Mouse (Mus musculus) spleen, embryonic (tissue): ENCODE results near the gene Ttn.

ENCODE experiments used
- CTCF ChIA-PET: fragments of 350-600 bp; sonication (Branson Sonifier 250); formaldehyde crosslinking; loops from one replicate; lab custom pipeline; 2022; lab: Charles Lee

Gene Ttn

GRCm38 (mm10) chr2:76708512-76708911 lies 273.8 kb downstream of the Ttn start:
- CTCF ChIA-PET = no interaction called here

GRCm38 (mm10) chr2:76705655-76706054 lies 276.7 kb downstream of the Ttn start:
- CTCF ChIA-PET = no interaction called here

- CTCF ChIA-PET = no interaction called here
These were observed 279.6 kb downstream of the Ttn start for GRCm38 (mm10) chr2:76702751-76703150.

GRCm38 (mm10) chr2:76702188-76702587 lies 280.2 kb downstream of the Ttn start:
- CTCF ChIA-PET = no interaction called here

- CTCF ChIA-PET = no interaction called here
These were observed 287.1 kb downstream of the Ttn start for GRCm38 (mm10) chr2:76695290-76695689.

- CTCF ChIA-PET = no interaction called here
These were observed 288.6 kb downstream of the Ttn start for GRCm38 (mm10) chr2:76693765-76694164.

- CTCF ChIA-PET = no interaction called here
These were observed 291.7 kb downstream of the Ttn start for GRCm38 (mm10) chr2:76690436-76691204.

GRCm38 (mm10) chr2:76688162-76688561 lies 294.2 kb downstream of the Ttn start:
- CTCF ChIA-PET = no interaction called here

- CTCF ChIA-PET = no interaction called here
These were observed 294.7 kb downstream of the Ttn start for GRCm38 (mm10) chr2:76687608-76688007.

GRCm38 (mm10) chr2:76686986-76687385 lies 295.4 kb downstream of the Ttn start:
- CTCF ChIA-PET = no interaction called here

- CTCF ChIA-PET = no interaction called here
These were observed 300.0 kb downstream of the Ttn start for GRCm38 (mm10) chr2:76682301-76682700.

GRCm38 (mm10) chr2:76676401-76677226 lies 305.7 kb downstream of the Ttn start:
- CTCF ChIA-PET = interaction anchor here (0.6 to 0.7 kb wide), 2 partner anchors 13 to 30 kb away, joined by 4 to 7 read pairs; no protein-coding TSS in a partner anchor

GRCm38 (mm10) chr2:76675949-76676348 lies 306.4 kb downstream of the Ttn start:
- CTCF ChIA-PET = interaction anchor here (0.6 to 0.7 kb wide), 2 partner anchors 12 to 30 kb away, joined by 4 to 7 read pairs; no protein-coding TSS in a partner anchor

- CTCF ChIA-PET = interaction anchor here (0.5 kb wide), 1 partner anchor 1238 kb away, joined by 6 read pairs; no protein-coding TSS in a partner anchor
These were observed 306.9 kb downstream of the Ttn start for GRCm38 (mm10) chr2:76675451-76675850.

- CTCF ChIA-PET = interaction anchor here (0.5 to 0.7 kb wide), 3 partner anchors 93 to 1238 kb away, joined by 3 to 6 read pairs (median 3); no protein-coding TSS in a partner anchor
These were observed 307.5 kb downstream of the Ttn start, which contains the start of gene Plekha3 for GRCm38 (mm10) chr2:76674725-76675427. Plekha3 (plus strand) TSS chr2:76675281.

GRCm38 (mm10) chr2:76673472-76674081 lies 308.8 kb downstream of the Ttn start:
- CTCF ChIA-PET = no interaction called here

- CTCF ChIA-PET = no interaction called here
These were observed 309.4 kb downstream of the Ttn start, which contains the start of gene Fkbp7 for GRCm38 (mm10) chr2:76672966-76673392. Fkbp7 (minus strand) TSS chr2:76673116.

- CTCF ChIA-PET = no interaction called here
These were observed 310.1 kb downstream of the Ttn start for GRCm38 (mm10) chr2:76672134-76672745.

GRCm38 (mm10) chr2:76671641-76672040 lies 310.7 kb downstream of the Ttn start:
- CTCF ChIA-PET = no interaction called here

- CTCF ChIA-PET = no interaction called here
These were observed 315.1 kb downstream of the Ttn start for GRCm38 (mm10) chr2:76667200-76667599.

GRCm38 (mm10) chr2:76665531-76665930 lies 316.8 kb downstream of the Ttn start:
- CTCF ChIA-PET = no interaction called here
